Mouse (Mus musculus): ENCODE results near the gene Mmp2.

DNA sequence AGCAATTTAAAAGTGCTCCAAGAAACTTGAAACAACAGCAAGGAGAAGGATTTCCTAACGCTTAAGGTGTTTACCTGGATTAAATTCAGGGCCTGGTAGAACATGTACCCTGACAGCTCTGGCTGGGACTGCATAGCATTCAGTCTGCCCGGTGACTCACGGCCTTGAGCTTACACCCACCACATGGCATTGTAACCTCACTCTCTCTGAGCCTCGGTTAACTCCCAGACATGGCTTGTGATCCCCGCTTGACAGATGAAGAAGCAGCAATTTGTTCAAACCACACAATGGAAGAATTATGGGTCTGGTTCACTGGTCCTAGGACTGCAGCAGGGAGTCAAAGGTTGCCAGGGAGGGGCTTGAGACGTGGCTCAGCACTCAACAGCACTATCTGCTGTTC lies 22.2 kb downstream of the Mmp2 start:
- TF ChIP-seq CTCF (IDR thresholded peaks at IDR 0.05; ENCODE audit: extremely low read depth, insufficient read depth, low read length) = no peak
- no peak for TF ChIP-seq POLR2A (IDR thresholded peaks at IDR 0.05; ENCODE audit: extremely low read depth, insufficient read depth, low read length)
